Mouse (Mus musculus) megakaryocyte, embryonic 14.5 days (primary cell): ENCODE results near the gene Phkg1.

Experiments
- FLI1 ChIP-seq: IDR thresholded peaks from 2 replicates; pipeline ENCODE4 v1.6.1; 2012; ENCODE audit warnings: low read length, inconsistent platforms, mixed read lengths
- GATA1 ChIP-seq: IDR thresholded peaks from 3 replicates; pipeline ENCODE4 v1.6.1; 2012; ENCODE audit warnings: mixed read lengths, low read length, inconsistent platforms, borderline replicate concordance

- TF ChIP-seq GATA1 (no peak), FLI1 (no peak)
Observed at GRCm38 (mm10) chr5:129847558-129847820, 50.9 kb downstream of the Phkg1 start.
